Mouse (Mus musculus): ENCODE measurements around the gene Kcnj2.

Kcnj2 gene

GRCm38 (mm10) chr11:111065635-111066298 is at the start of gene Kcnj2:
Gene Kcnj2, plus strand, starts transcription at chr11:111066164.
- peak; percentile 79 to 81 for DNase-seq

DNA sequence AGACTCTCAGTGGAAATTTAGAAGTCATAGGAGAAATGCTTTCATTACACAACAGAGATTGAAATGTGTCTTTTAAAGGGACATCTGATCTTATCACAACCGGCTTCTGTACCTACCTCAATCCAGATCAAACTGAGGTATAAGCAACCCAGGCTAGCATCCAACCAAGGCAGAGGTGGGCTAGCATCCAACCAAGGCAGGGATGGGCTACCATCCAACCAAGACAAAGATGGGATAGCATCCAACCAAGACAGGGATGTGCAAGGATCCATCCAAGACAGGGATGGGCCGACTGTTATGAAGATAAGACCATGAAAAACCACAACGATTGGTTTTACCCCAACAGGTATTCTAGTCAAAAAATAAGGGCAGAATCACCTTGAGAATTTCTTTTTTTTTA is 49.8 kb upstream of the Kcnj2 start:
- DNase-seq: no peak

DNA sequence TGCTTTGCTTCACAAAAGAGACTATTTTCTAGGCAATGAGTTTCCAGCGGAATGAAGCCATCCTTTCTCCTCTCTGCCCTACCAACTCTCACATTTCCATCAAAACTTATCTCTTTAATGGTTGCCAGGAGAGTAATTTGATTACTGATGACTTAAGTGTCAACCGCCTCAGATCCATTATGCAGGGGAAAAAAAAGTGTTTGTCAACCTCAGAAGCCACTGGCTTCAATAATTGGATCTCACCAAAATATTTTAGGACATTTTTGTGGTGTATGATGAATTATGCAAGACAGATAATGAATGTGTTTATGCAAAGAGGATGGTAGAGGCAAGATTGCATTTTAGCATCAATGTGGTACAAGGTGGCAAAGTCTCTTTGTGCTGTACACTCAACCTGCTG is 45.8 kb upstream of the Kcnj2 start:
- DNase-seq: no peak

DNA sequence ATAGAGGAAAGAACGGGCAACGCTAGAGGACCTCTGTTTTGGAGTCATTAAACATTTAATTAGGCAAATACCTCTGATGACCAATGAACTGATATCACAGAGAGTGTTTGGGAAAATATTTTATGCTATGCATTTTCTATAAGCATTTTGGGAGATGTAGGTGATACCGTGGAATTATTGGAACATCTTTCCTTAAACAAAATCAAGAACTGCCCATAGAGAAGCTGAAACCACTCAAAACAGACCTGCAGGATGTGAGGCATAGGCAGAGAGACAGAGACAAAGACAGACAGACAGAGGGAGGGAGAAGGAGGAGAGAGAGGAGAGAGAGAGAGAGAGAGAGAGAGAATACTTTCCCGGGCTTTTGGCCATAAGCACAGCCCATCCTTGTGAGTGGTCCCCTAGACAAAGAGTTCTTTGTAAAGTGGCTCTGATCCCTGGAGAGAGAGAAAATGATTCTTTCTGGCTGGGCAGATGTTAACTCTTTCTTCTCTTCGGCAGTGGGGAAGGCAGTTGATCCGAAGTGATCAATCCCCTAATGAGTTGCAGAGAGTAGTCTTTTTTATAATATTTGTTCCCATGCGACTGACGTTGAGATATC is 43.2 kb upstream of the Kcnj2 start:
- no peak for DNase-seq

DNA sequence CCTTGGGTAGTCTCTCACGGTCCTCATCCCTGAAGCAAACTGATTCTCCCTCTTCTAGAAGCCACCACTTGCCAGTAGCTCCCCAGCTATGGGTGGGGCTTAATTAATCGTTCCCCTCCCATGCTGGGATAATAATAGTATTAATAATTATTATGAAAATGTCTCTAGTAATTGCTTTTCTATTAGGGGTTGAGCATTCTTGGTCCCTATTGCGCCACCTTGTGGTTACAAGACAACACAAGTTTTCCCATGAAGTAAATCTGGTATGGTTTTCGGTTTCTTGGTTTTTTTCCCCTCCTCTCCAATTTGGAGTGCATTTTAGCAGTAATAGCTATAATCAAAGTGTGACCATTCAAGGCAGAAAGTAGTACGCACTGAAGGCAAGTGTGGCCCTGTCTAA is 23.8 kb upstream of the Kcnj2 start:
- DNase-seq: no peak

- DNase-seq: no peak
These were observed 22.7 kb upstream of the Kcnj2 start for GRCm38 (mm10) chr11:111043298-111043697.

DNA sequence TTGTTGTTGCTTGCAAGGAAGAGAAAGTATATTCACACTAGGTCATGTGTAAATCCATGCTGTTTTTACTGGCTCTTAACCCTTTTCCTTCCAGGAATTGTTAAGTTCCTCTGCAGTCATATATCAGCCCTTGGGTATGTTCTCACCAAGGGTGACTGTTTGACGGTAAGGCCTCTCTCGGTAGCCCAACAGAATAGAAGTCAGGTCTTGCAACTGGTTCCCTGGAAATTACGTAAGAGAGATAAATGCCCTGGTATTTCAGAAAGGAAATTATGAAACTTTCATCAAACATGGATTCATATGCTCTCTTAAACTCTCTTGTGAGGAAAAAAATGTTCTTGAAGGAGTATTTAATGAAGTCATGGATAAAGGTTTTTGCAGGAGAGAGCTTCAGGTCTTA is 11.7 kb upstream of the Kcnj2 start:
- DNase-seq: no peak

DNA sequence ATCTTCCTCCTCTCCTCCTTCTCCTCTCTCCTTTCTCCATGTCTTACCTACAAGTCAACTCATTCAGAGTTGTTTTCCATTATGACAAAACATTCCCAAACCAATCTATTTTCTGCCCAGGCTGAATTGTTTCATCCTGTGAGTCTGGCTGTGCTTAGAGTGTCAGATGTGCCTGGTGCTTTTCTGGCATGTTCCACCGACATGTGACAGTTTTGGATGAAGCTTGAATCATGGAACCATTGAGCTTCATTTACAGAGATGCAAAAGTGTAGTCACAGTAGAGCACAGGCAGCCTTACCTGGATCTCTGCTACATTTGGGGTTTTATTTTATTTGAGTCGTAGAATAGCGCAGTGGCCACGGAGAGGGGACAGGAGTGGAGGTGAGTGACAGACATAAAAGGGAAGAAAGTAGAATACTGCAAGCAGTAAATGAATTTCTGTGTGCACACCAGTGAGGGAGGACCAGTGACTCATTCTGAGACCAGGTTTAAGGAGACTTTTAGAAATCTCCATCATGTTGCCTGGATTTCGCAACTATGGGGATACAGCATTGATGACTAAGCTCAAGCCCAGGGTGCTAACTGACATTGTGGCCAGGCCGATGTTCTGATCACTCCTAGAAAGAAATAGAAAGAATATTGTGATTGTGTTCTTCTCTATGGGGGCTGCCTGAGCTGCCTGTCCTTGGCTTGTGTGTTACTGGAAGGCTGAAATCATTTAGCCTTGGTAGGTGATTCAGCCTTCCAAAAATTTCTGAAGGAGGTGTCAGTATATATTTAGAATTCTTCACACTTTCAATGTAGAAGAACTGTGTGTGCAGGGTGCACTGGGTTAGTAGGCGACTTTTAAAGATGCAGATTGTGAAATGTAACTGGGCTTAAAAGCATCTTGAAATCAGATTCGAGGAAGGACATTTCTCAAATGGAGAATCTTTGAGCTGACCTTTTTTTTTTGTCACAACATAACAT is 10.8 kb upstream of the Kcnj2 start:
- DNase-seq: no peak

DNA sequence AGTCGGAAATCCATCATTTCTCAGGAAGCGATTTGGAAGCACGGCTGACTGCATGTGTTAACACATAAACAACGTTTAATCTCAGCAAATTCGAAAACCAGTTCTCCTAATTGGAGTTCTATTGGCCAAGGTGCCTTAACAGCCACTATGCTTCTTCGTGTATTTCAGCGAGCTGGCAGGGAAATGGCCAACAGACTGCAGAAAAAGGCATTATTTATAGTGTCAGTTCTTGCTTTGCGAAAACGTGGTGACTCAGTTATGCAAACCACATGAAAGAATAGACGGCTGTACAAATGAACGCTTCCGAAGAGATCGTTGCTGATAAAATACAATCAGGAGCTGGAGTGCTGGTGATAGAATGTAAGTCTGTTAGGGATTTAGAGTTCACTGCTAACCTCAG is 9.9 kb upstream of the Kcnj2 start:
- DNase-seq: no peak

DNA sequence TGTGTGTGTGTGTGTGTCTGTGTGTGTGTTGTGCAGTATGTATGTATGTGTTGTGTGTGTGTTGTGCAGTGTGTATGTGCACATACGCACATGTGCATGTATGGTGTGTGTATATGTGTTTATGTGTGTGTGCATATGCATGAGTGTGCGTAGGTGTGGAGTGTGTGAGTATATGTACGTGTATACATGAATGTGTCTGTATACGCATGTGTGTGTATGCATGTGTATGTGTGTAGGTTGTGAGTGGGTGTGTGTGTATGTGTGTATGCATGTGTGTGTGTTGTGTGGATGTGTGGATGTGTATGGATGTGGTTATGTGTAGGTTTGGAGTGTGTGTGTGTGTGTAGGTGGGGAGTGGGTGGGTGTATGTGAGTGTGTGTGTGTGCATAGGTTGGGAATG is 8.5 kb upstream of the Kcnj2 start:
- DNase-seq: no peak

- no peak for DNase-seq
These were observed 6.5 kb upstream of the Kcnj2 start for GRCm38 (mm10) chr11:111059440-111059839.

DNA sequence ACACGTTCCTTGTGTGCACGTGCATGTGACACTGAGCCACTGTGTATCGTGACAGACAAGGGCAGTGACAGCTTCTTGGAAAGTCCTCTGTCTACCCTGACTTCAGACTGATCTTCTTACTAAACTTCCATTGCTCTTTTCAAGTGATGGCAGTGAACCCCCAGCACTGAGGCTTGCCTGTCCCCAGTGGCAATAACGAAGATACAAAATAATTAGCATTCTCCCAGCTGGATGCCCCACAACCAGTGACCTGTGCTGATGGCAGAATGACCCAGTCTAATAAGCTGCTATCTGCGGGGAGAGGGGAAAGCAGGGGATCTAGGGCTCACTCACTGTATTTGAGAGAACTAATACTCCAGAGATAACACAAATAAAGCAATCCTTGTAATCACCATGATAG is 5.7 kb upstream of the Kcnj2 start:
- no peak for DNase-seq

DNA sequence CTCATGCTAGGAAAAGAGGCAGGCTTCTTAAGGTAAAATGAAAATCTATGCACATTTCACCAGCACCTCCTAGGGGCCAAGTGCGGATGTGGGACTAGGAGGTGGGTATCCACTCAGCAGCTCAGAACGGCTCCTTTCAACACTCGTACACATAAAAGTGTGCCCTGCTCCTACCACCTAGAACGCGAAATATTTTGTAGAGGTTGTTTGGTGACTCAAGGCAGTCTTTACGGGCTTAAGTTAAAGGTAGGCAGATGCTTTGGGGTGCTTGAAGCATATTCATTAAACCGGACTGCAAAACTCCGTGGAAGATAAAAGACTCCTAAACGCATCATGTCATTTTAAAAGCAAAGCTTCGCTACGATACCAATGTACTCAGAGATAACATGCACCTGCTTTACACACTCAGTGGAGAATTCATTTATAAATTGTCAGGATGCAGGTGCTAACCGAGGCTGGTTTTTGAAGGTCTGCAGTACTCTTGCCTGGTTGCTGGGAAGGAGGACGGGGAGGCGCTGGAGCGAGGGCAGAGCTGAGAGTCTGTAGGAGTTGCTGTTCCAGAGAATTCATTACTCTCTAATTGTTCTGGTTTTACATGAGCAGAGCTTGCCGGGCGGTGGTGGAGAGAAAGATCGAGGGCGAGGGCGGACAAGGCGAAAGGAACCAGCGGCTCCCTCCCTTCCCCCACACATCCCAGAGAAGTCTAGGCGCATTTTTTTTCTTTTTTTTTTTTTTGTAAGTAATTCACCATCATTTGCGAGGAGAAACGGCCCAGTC is 1.0 kb upstream of the Kcnj2 start:
- DNase-seq: peak in 1 of 2 experiments; percentile 3

DNA sequence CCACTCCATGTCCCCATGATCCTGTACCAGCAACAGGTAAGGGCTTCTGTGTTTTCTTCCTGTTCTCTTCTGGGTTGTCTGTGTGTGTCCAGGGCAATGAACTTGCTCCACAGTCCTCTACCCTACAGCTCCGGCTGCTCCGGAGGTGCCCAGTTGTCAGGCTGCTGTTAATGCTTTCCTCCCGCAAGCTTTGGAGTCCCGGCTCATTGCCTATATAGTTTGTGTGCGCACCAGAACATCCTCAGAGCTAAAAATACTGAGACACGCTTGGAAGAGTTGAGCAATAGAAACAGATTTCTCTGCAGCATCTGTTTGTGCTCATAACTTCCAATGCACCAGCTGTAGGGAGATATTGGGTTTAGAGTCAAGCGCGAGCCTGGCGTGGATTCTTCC is 331 bp downstream of the Kcnj2 start:
- no peak for DNase-seq

- DNase-seq: no peak
These were observed 1.8 kb downstream of the Kcnj2 start for GRCm38 (mm10) chr11:111067787-111068186.

DNA sequence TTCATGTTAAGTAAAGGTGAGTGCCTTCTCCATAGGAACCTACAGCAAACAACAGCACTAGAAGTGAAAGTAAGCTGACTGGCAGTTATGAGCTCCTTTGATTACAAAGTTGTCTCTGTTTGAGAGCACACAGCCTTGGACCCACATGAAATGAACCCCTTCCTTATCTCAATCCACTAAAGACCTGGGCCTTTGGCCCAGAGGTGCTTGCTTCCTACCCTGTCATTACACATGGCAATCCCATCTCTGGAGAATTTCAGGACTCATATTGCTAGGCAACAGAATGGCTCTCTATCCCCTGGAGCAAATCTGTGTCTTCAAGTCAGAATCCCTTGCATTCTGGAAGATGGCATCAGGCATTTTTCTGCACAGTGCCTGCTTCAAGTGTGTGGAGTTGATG is 4.5 kb downstream of the Kcnj2 start:
- no peak for DNase-seq

DNA sequence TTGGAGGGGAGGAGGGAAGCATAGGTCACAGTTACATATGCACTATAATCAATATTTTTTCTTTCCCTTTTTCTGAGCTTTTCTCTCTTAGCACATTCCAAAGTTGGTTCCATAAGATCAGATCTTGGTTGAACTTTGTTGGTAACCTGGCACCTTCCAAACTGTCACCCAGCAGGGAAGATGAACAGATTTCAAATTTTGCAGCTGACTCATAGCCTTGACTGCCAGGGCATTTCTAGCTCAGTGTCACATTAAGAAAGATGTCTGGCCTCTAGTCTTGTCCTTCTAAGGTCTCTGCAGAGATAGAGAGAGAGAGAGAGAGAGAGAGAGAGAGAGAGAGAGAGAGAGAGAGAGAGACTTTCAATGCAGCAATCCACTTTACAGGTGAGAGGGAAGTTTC is 8.2 kb downstream of the Kcnj2 start:
- no peak for DNase-seq

DNA sequence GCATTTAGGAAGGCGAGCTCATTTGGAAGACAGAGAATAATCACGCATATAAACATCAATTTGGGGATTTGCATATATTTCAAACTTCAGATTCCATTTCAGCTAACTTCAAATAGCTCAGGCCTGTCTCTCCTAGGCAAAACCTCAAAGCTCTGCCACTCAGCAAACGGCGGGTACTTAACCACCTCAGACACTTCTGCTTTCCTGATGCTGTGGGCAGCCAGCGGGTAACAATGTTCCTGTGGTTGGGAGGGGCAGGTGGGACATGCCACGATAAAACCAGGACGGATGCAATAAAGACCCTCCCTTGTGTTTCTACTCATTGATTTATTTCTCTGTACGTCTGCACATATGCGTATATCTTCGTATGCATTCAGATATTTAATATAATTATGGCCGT is 12.1 kb downstream of the Kcnj2 start:
- DNase-seq: no peak

- DNase-seq: no peak
These were observed 17.0 kb downstream of the Kcnj2 start for GRCm38 (mm10) chr11:111083009-111083408.

DNA sequence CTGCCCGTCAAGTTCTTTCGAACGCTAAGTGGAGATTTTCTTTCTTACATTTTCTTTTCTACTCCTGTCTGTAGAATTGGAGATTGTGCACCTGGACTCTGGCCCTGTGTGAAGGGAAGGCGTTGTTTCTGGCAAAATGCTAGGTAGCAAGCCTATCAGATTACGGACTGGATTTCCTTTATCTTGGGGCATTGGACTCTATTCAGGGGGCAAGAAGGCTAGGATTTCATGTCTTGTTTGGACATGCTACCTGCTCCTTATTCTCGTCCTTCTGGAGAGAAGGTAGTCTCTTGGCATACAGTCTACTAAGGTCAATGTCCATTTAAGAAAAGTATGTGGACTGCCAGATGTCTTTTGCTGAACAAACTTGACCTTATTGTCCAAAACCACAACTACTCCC is 21.0 kb downstream of the Kcnj2 start:
- DNase-seq: no peak

GRCm38 (mm10) chr11:111088226-111088625 is 22.3 kb downstream of the Kcnj2 start:
- DNase-seq: no peak

- no peak for DNase-seq
These were observed 22.8 kb downstream of the Kcnj2 start for GRCm38 (mm10) chr11:111088812-111089211.

DNA sequence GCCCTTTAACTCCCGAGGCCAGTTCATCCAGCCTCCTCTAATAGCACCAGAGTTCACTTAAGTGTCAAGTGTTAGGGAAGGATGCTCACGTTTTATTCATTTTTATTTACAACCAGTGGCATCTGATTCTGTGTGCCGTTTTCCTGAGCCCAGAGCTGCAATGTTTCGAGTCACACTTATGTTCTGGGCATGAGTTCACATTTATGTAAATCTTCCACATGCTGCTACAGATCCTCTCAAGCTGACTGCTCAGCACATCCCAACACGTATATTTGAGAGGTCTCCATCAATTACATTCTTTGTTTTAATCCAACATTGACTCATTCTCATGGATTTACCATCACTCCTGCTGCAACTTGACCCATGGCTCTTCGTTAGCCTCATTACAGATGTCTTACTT is 25.2 kb downstream of the Kcnj2 start:
- DNase-seq: no peak

All from thymus, adult 18-20 months (tissue).